Mouse (Mus musculus): ENCODE measurements at regions not wholly inside any gene's neighbourhood (a gene's known extent, or its start where the extent isn't known, plus 50 kb on each side); places are given as distances from the start of the nearest gene placed in this dataset.

GRCm38 (mm10) chr6:103414888-103415287 is 95.5 kb upstream of the Chl1 start:
- no peak for ATAC-seq (ENCODE audit: low FRiP score, low TSS enrichment)
- 85% methylated on average over 2 of the region's 2 CpGs for WGBS

GRCm38 (mm10) chr6:103421013-103421933 is 89.1 kb upstream of the Chl1 start:
- Histone ChIP-seq H3K27ac (ENCODE audit: low read depth, low read length) (no peak overlapping the region), H3K4me1 (ENCODE audit: control insufficient read depth, insufficient read depth, low read length) (no peaks in the 10 kb centered on the region), H3K27me3 (ENCODE audit: control insufficient read depth, insufficient read depth, low read length) (no peaks in the 10 kb centered on the region), H3K4me2 (replicated peaks; ENCODE audit: low read depth, low read length) (no peak overlapping the region), H3K36me3 (ENCODE audit: control insufficient read depth, insufficient read depth, low read length) (no peaks in the 10 kb centered on the region), H3K9ac (ENCODE audit: low read depth, low read length) (no peak overlapping the region), H3K4me3 (ENCODE audit: low read length) (no peak overlapping the region), H3K9me3 (ENCODE audit: control insufficient read depth, low read length) (no peaks in the 10 kb centered on the region)
- no peak for ATAC-seq (ENCODE audit: low FRiP score, low TSS enrichment)
- 50% methylated on average over 1 of the region's 1 CpGs for WGBS

More at GRCm38 (mm10) chr6:103414888-103415287, 95.5 kb upstream of the Chl1 start:
- H3K27ac ChIP-seq (ENCODE audit: low read depth, low read length), result no peak overlapping the region
- no peaks in the 10 kb centered on the region for H3K9me3 ChIP-seq (ENCODE audit: control insufficient read depth, low read length)
- no peaks in the 10 kb centered on the region for H3K27me3 ChIP-seq (ENCODE audit: control insufficient read depth, insufficient read depth, low read length)
- no peaks in the 10 kb centered on the region for H3K4me1 ChIP-seq (ENCODE audit: control insufficient read depth, insufficient read depth, low read length)
- no peak overlapping the region for H3K9ac ChIP-seq (ENCODE audit: low read depth, low read length)
- H3K4me3 ChIP-seq (ENCODE audit: low read length), result no peak overlapping the region
- no peaks in the 10 kb centered on the region for H3K36me3 ChIP-seq (ENCODE audit: control insufficient read depth, insufficient read depth, low read length)
- H3K4me2 ChIP-seq (replicated peaks; ENCODE audit: low read depth, low read length), result no peak overlapping the region

GRCm38 (mm10) chr6:103430933-103431594 is 79.3 kb upstream of the Chl1 start:
- 56% methylated on average over 5 of the region's 5 CpGs for WGBS
- Histone ChIP-seq H3K27ac (ENCODE audit: low read depth, low read length) (no peak overlapping the region), H3K4me1 (ENCODE audit: control insufficient read depth, insufficient read depth, low read length) (no peaks in the 10 kb centered on the region), H3K27me3 (ENCODE audit: control insufficient read depth, insufficient read depth, low read length) (no peaks in the 10 kb centered on the region), H3K9ac (ENCODE audit: low read depth, low read length) (no peak overlapping the region), H3K36me3 (ENCODE audit: control insufficient read depth, insufficient read depth, low read length) (no peaks in the 10 kb centered on the region), H3K4me3 (ENCODE audit: low read length) (no peak overlapping the region), H3K4me2 (replicated peaks; ENCODE audit: low read depth, low read length) (no peak overlapping the region), H3K9me3 (ENCODE audit: control insufficient read depth, low read length) (no peaks in the 10 kb centered on the region)
- ATAC-seq (ENCODE audit: low FRiP score, low TSS enrichment), result no peak

- Histone ChIP-seq H3K9me3 (ENCODE audit: control insufficient read depth, low read length) (no peaks in the 10 kb centered on the region), H3K27me3 (ENCODE audit: control insufficient read depth, insufficient read depth, low read length) (no peaks in the 10 kb centered on the region), H3K4me3 (ENCODE audit: low read length) (no peak overlapping the region), H3K27ac (ENCODE audit: low read depth, low read length) (no peak overlapping the region), H3K36me3 (ENCODE audit: control insufficient read depth, insufficient read depth, low read length) (no peaks in the 10 kb centered on the region), H3K4me2 (replicated peaks; ENCODE audit: low read depth, low read length) (no peak overlapping the region), H3K4me1 (ENCODE audit: control insufficient read depth, insufficient read depth, low read length) (no peaks in the 10 kb centered on the region), H3K9ac (ENCODE audit: low read depth, low read length) (no peak overlapping the region)
- ATAC-seq (ENCODE audit: low FRiP score, low TSS enrichment), result no peak
- WGBS, result 82% methylated on average over 5 of the region's 5 CpGs
Observed at GRCm38 (mm10) chr6:103431595-103431957, 78.8 kb upstream of the Chl1 start.
